Mouse (Mus musculus) duodenum, adult 2 months (tissue): Measurements from ENCODE around the gene Tmco3. TPM values are rescaled to one million over a fixed set of nuclear protein-coding genes. Genes with fewer than 3 reads are reported as not detected.

Experiments used
- polyA plus RNA-seq: library from polyadenylated mRNA; depleted of rRNA; stranded (reverse); fragments of >200 nt; gene quantifications from 2 replicates; pipeline ENCODE4 v1.2.3, GENCODE M21; 2012; ENCODE audit warnings: low replicate concordance; rRNA removed

Gene Tmco3
- 27.8 and 28.0 TPM in 2 replicates for polyA plus RNA-seq

GRCm38 (mm10) chr8:13287692-13288623, at the start of gene Tmco3, which contains the start of gene Dcun1d2:
Tmco3 (plus strand) TSS chr8:13288190.
Dcun1d2 (minus strand) TSS chr8:13288131.

GRCm38 (mm10) chr8:13254019-13254418, 34.0 kb upstream of the Tmco3 start, which contains the start of gene Adprhl1:
Adprhl1 (minus strand) TSS chr8:13254162.

DNA sequence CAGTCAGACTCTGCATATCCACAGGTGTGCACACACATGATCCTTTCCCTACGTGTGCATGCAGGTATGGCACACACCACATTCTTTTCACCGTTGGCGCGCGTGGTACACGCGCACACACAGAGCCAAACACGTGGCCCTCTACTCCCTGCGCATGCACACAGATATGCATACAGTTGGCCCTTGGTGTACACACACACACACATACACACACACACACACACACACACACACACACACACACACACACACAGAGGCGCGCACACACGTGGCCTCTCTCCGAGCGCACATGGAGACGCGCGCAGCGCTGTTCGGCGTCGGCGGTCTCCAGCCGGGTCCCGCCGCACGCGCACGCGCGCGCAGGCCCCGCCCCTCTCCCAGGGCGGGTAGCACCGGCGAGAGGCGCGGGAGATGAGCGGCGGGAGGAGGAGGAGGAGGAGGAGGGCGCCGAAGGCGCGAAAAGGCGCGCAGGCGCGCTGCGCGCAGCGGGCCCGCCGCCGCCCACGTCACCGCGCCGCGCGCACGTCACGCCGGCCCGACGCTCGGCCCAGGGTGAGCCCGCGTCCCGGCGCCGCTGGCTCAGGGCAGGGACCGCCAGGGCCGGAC, 50.4 kb downstream of the Tmco3 start, which contains the start of gene Tfdp1:
TSS of gene Tfdp1 (plus strand) at position 497 of the 606 bp plus-strand sequence.

Other genes with a start within 250 kb of the Tmco3 start
- gene Proz, start 227.3 kb upstream of the Tmco3 start, polyA plus RNA-seq = 21.5 and 23.6 TPM in 2 replicates
- gene Pcid2, start 182.7 kb upstream of the Tmco3 start, polyA plus RNA-seq = 13.3 and 14.6 TPM in 2 replicates
- gene Cul4a, start 182.6 kb upstream of the Tmco3 start, polyA plus RNA-seq = 26.2 and 27.9 TPM in 2 replicates
- gene Lamp1, start 129.0 kb upstream of the Tmco3 start, polyA plus RNA-seq = 250 and 529 TPM in 2 replicates
- gene Grtp1, start 87.6 kb upstream of the Tmco3 start, polyA plus RNA-seq = 25.9 and 43.3 TPM in 2 replicates
- gene Adprhl1, start 34.0 kb upstream of the Tmco3 start, polyA plus RNA-seq = not detected in 2 replicates
- gene Dcun1d2, start 59 bp upstream of the Tmco3 start, polyA plus RNA-seq = 6.5 and 10.2 TPM in 2 replicates
- gene Tfdp1, start 50.6 kb downstream of the Tmco3 start, polyA plus RNA-seq = 11.5 and 16.6 TPM in 2 replicates
- 0.15 and 0.43 TPM in 2 replicates for gene Atp4b, start 108.6 kb downstream of the Tmco3 start, polyA plus RNA-seq
- not detected in 2 replicates for gene Grk1, start 116.9 kb downstream of the Tmco3 start, polyA plus RNA-seq
- 10.1 and 11.1 TPM in 2 replicates for gene Tmem255b, start 147.0 kb downstream of the Tmco3 start, polyA plus RNA-seq
- gene Gas6, start 206.3 kb downstream of the Tmco3 start, polyA plus RNA-seq = 48.5 and 55.4 TPM in 2 replicates